Mouse (Mus musculus): ENCODE measurements around the gene Atp11a.
A peak's percentile ranks its signal among the peaks of the same experiment; 100 is the strongest.

Atp11a gene

GRCm38 (mm10) chr8:12756391-12757157 is at the start of gene Atp11a:
TSS of gene Atp11a (plus strand) at chr8:12757014.
- peak; percentile 77 for DNase-seq (ENCODE audit: low spot score)

GRCm38 (mm10) chr8:12711623-12712022 is 45.2 kb upstream of the Atp11a start:
- DNase-seq (ENCODE audit: low spot score) = no peak

- no peak for DNase-seq (ENCODE audit: low spot score)
Observed at GRCm38 (mm10) chr8:12715861-12716585, 40.8 kb upstream of the Atp11a start.

DNA sequence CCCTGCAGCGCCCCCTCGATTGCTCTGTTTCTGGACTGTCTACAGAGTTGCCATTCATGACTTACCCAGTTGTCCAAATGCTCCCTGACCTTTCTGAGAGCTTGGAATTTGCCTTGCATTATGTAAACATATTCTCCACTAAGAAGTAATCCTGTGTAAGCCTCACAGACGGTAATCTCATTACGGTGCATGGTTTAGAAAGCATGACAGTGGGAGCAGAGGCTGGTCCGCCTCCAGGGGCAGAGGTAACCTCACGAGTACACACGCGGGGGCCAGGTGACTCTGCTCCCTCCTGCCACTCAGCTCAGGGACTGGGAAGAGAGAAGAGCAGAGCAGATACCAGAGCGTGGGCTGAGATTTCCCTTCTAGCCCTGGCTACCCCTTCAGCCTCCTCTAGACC is 37.7 kb upstream of the Atp11a start:
- DNase-seq (ENCODE audit: low spot score) = no peak

DNA sequence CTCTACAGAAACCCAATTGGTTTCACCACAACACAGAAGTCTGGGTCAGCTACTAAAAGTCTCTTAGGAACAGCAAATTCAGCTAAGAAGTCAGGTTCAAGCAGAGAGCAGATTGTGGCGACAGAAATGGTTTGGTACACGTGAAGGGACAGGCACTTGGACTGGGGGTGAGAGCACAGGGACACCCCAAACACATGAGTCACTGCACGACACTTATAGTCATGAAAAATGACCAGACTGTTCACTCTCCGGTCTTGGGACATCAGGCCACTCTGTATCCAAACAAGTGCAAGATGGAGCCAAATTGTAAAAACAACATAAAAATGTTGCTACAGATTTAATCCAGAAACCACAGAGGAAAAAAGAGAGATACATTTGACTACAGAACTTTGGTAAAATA is 28.2 kb upstream of the Atp11a start:
- DNase-seq (ENCODE audit: low spot score) = no peak

GRCm38 (mm10) chr8:12730780-12731179 is 26.0 kb upstream of the Atp11a start:
- DNase-seq (ENCODE audit: low spot score) = peak; percentile 51

GRCm38 (mm10) chr8:12732431-12732830 is 24.4 kb upstream of the Atp11a start:
- DNase-seq (ENCODE audit: low spot score) = no peak

DNA sequence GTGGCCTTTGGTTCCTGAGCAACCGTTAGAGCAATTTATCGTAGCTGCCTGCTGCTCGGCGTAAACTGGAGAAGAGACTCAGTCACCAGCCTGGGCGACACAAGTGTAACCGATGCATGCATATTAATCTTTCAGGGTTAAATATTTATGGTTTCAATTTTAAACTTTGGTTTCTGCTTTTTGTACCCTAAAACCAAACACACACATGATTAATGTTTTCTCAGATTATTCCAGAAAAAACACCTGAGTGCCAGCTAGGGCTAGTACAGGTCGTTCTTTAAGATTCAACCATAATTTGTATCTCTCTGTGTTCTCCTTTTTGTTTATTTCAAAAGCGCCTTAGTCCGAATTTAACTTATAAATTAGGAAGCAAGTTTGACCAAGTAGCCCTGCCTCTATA is 17.7 kb upstream of the Atp11a start:
- DNase-seq (ENCODE audit: low spot score) = no peak

GRCm38 (mm10) chr8:12743390-12743789 is 13.4 kb upstream of the Atp11a start:
- DNase-seq (ENCODE audit: low spot score) = no peak

DNA sequence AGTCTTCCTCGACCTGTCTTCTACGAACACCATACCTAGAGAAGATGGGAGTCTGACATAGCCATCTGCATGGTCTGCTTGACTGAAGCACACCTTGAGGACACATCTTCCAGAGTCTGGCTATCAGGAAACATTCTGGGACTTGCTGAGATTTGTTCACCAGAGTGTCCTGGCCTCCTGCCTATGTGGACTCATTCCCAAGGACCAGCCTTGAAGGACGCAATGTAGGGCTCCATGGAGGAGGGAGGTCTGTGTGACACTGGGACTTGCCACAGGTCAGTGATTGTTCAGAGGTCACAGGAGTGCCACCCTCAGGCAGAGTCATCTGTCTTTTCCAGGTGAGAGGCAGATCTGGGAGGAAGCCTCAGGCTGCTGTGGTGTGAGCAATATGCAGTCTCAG is 8.6 kb upstream of the Atp11a start:
- DNase-seq (ENCODE audit: low spot score) = no peak

- DNase-seq (ENCODE audit: low spot score) = no peak
Observed at GRCm38 (mm10) chr8:12749116-12749515, 7.7 kb upstream of the Atp11a start.

DNA sequence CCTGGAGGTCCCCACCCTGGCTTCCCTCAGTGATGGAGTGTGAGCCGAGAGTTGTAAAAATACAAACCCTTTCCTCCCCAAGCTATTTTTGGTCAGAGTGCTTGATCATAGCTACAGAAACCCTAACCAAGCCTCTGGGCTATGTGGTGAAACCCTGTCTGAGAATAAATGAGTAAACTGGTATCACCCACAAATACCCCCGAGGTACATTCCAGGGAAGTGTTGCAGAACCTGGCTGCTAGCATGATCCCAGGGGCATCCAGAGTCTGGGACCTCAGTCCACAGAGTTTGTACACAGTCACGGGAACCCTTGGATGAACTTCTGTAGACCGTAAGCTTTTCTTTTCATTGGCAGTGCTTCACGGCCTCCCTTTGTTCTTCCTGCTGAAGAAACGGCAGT is 3.8 kb upstream of the Atp11a start:
- no peak for DNase-seq (ENCODE audit: low spot score)

DNA sequence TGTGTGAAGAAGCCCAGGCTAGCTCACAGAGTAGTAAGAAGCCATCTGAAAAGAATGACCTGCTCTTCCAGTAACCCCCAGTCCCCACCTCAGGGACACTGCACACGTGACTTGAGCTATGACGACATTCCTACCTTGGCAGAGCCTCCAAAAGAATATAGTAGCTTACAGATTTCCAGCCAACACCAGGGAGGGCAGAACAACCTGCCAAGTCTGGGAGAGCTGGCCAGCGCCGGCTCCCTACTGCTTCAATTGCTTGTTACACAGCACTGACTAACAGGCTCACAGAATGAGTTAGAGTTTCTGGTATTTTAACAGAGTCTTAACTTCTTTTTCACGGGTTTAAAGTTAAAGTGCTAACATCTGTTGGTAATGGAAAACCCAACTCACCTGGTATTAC is 2.7 kb upstream of the Atp11a start:
- no peak for DNase-seq (ENCODE audit: low spot score)

- peak; percentile 37 for DNase-seq (ENCODE audit: low spot score)
Observed at GRCm38 (mm10) chr8:12755312-12755711, 1.5 kb upstream of the Atp11a start.

DNA sequence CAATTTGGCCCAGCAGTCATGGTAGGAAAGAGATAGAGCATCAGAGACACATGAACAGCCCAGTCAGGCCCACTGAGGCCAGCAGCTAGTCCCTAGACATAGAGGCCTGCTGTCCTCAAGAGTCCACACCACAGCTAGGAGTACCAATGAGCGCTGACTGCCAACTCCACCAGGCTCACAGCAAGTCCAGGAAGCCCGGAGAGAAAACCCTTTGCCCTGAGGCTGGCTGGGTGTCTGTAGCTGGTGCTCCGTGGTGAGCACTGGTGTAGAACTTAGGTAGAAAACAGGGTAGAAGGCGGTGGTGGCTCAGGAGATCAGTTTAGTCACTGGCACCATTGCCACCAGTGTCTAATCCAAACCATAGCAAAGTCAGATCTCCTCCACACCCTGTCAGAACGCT is 988 bp upstream of the Atp11a start:
- no peak for DNase-seq (ENCODE audit: low spot score)

- DNase-seq (ENCODE audit: low spot score) = peak; percentile 41
Observed at GRCm38 (mm10) chr8:12757231-12757940, 572 bp downstream of the Atp11a start.

- DNase-seq (ENCODE audit: low spot score) = no peak
Observed at GRCm38 (mm10) chr8:12759963-12760362, 3.1 kb downstream of the Atp11a start.

DNA sequence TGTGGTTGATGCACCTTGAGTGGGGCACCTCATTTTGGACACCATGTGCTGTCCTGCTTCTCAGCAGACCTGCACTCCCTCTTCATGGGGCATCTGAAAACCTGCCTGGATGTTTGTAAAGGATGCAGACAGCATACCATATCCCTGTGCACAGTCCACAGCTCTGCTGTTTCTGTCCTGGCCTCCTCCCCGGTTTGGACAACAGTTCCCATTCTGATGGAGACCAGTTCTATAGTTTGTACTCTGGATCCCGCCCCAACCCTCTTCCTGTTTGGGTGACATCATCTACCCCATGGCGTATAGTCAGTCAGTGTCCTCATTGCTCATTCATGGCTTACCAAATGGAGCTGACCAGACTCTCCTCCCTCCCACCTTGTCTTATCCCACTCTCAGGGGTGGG is 5.1 kb downstream of the Atp11a start:
- DNase-seq (ENCODE audit: low spot score) = no peak

- DNase-seq (ENCODE audit: low spot score) = no peak
Observed at GRCm38 (mm10) chr8:12763565-12764108, 6.8 kb downstream of the Atp11a start.

GRCm38 (mm10) chr8:12764971-12765370 is 8.2 kb downstream of the Atp11a start:
- DNase-seq (ENCODE audit: low spot score) = no peak

DNA sequence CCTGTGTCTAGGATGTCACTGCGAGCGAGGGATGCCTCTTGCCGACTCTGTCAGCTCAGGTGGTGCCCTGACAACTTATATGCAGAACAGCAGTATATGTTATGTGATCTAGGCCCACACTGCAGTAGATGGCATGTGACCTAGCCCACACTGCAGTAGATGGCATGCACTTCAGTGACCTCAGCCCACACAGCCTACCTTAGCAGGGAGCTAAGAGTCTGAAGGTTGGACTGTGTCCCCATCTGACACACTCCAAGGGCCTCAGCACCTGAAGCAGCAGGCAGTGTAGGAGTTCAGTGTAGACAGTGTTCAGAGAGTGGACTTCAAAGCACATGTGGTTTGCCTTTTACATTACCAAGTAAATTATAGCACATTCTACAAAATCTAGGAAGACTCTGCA is 10.4 kb downstream of the Atp11a start:
- no peak for DNase-seq (ENCODE audit: low spot score)

- no peak for DNase-seq (ENCODE audit: low spot score)
Observed at GRCm38 (mm10) chr8:12768747-12769146, 11.9 kb downstream of the Atp11a start.

GRCm38 (mm10) chr8:12769296-12769695 is 12.5 kb downstream of the Atp11a start:
- no peak for DNase-seq (ENCODE audit: low spot score)
